22 mouse cellular contexts compared by ENCODE assay signal in genomic region chr11:22494941-22495340, GRCm38 (mm10). TPM values are rescaled to one million over a fixed set of nuclear protein-coding genes. Genes with fewer than 3 reads are reported as not detected.
A peak's percentile ranks its signal among the peaks of the same experiment; 100 is the strongest.
DNase-seq lines count a peak whose midpoint lies in the region; ATAC-seq and TF ChIP-seq lines count a peak whose summit lies in the region.
"Had no signal": no experiment of that assay in that cellular context is flagged by ENCODE, and none has a peak within 500 bp of the region (broad histone marks: within the 10 kb centered on the region; RNA-seq: fewer than 3 reads in every experiment).

No protein-coding gene starts in this region.

- peak; percentile 30 for DNase-seq in heart, adult 11 months
- DNase-seq in heart, adult 9 months (ENCODE audit: low spot score in 2 of 2) = no peak
- DNase-seq in liver, adult 2 months (ENCODE audit: extremely low read depth, low read depth, low spot score) = peak; percentile 96
- no peak for DNase-seq in liver
- peak; percentile 12 for DNase-seq in midbrain, embryonic 11.5 days (ENCODE audit: low spot score, missing footprints)
- DNase-seq in midbrain, postnatal 0 days (ENCODE audit: low spot score) = no peak
- DNase-seq: adrenal gland, adult 2 months; adrenal gland, adult 8-10 months; adrenal gland, postnatal 10 days; adrenal gland, postnatal 14 days; adrenal gland, postnatal 25 days; adrenal gland, postnatal 36 days; B cell, adult 2 months; cerebellum, adult 11 months; cerebellum, adult 11-12 months; cerebellum, adult 18-20 months had no signal

- no peaks in the 10 kb centered on the region for H3K9me3 ChIP-seq in midbrain, embryonic 11.5 days (ENCODE audit: control insufficient read depth, low read length)
- H3K9me3 ChIP-seq in midbrain, postnatal 0 days (ENCODE audit: low read length) = no peaks in the 10 kb centered on the region
- H3K9me3 ChIP-seq: G1E had no signal

- no peak overlapping the region for H3K9ac ChIP-seq in liver, adult 2 months (ENCODE audit: low read depth, low read length)
- no peak overlapping the region for H3K9ac ChIP-seq in midbrain, embryonic 11.5 days (ENCODE audit: low read length)
- no peak overlapping the region for H3K9ac ChIP-seq in midbrain, postnatal 0 days (replicated peaks; ENCODE audit: low read length, poor library complexity, severe bottlenecking)

- no peak overlapping the region for H3K4me2 ChIP-seq in midbrain, embryonic 11.5 days
- no peak overlapping the region for H3K4me2 ChIP-seq in midbrain, postnatal 0 days (ENCODE audit: low read depth, low read length, poor library complexity, severe bottlenecking)

- H3K4me1 ChIP-seq in liver, adult 2 months (ENCODE audit: control insufficient read depth, insufficient read depth, low read length) = peaks cover 8% of the 10 kb centered on the region; the same call in 1 of the 2 replicates
- H3K4me1 ChIP-seq in midbrain, embryonic 11.5 days (ENCODE audit: control insufficient read depth, insufficient read depth, low read length) = no peaks in the 10 kb centered on the region
- no peaks in the 10 kb centered on the region for H3K4me1 ChIP-seq in midbrain, postnatal 0 days (ENCODE audit: insufficient read depth, low read length)

- no peak for TF ChIP-seq POLR2A in liver, adult 2 months (IDR thresholded peaks at IDR 0.05; ENCODE audit: extremely low read depth, insufficient read depth, low read length)

- no peaks in the 10 kb centered on the region for H3K27me3 ChIP-seq in liver, adult 2 months (ENCODE audit: control insufficient read depth, insufficient read depth, low read length)
- H3K27me3 ChIP-seq in midbrain, embryonic 11.5 days (ENCODE audit: control insufficient read depth, insufficient read depth, low read length) = no peaks in the 10 kb centered on the region
- H3K27me3 ChIP-seq in midbrain, postnatal 0 days (ENCODE audit: insufficient read depth, low read length) = no peaks in the 10 kb centered on the region
- H3K27me3 ChIP-seq: CH12.LX, Patski had no signal

- no peaks in the 10 kb centered on the region for H3K36me3 ChIP-seq in liver, adult 2 months (ENCODE audit: control insufficient read depth, insufficient read depth, low read length)
- H3K36me3 ChIP-seq in midbrain, embryonic 11.5 days (ENCODE audit: control insufficient read depth, insufficient read depth, low read length) = no peaks in the 10 kb centered on the region
- no peaks in the 10 kb centered on the region for H3K36me3 ChIP-seq in midbrain, postnatal 0 days (ENCODE audit: insufficient read depth, low read length)
- H3K36me3 ChIP-seq: G1E had no signal

- H3K4me3 ChIP-seq in liver, adult 2 months (ENCODE audit: insufficient read depth, low read depth, low read length) = no peak overlapping the region
- H3K4me3 ChIP-seq in midbrain, embryonic 11.5 days (ENCODE audit: low read depth, low read length) = no peak overlapping the region
- no peak overlapping the region for H3K4me3 ChIP-seq in midbrain, postnatal 0 days (ENCODE audit: low read depth, low read length)

- no peak for ATAC-seq in midbrain, embryonic 11.5 days (ENCODE audit: low FRiP score)
- no peak for ATAC-seq in midbrain, postnatal 0 days (ENCODE audit: low FRiP score)
- ATAC-seq: activated CD4-positive, CD25-positive, alpha-beta regulatory T cell, adult 4 months; CD4-positive, CD25-positive, alpha-beta regulatory T cell, adult 4 months; Patski had no signal

- no peaks in the 10 kb centered on the region for H3K79me2 ChIP-seq in liver, adult 2 months (ENCODE audit: control insufficient read depth, insufficient read depth, low read length)

- no peak for TF ChIP-seq CTCF in liver, adult 2 months (IDR thresholded peaks at IDR 0.05; ENCODE audit: low read depth, low read length)
- no peak for TF ChIP-seq CTCF in midbrain, postnatal 0 days (IDR thresholded peaks at IDR 0.05)

- H3K27ac ChIP-seq in liver, adult 2 months (replicated peaks; ENCODE audit: insufficient read depth, low read depth, low read length) = peak overlapping the region; percentile 46; the same call in 1 of the 2 replicates
- no peak overlapping the region for H3K27ac ChIP-seq in midbrain, embryonic 11.5 days (ENCODE audit: low read depth, low read length)
- no peak overlapping the region for H3K27ac ChIP-seq in midbrain, postnatal 0 days (ENCODE audit: low read depth, low read length)

RNA-seq across cellular contexts. Expression of gene Tmem17, which starts 16.9 kb away (rescaled TPM):
- total RNA-seq in liver, adult 2 months (2014; rRNA removed) = 0.94 and 1.0 TPM in 2 replicates
- polyA plus RNA-seq in liver, adult 2 months (2012; rRNA removed) = 0.55 and 0.82 TPM in 2 replicates
- 15.8 and 16.7 TPM in 2 replicates for polyA plus RNA-seq in midbrain, embryonic 11.5 days (2014; fragmentation: Nextera tagmentation; extraction: Ambion mirVana)
- total RNA-seq in midbrain, postnatal 0 days (2014; rRNA removed) = 18.0 and 28.0 TPM in 2 replicates
- 24.7 and 26.0 TPM in 2 replicates for polyA plus RNA-seq in midbrain, postnatal 0 days (2015; fragmentation: Nextera tagmentation; extraction: Ambion mirVana)
- total RNA-seq: G1E, MEL had no signal
- polyA plus RNA-seq: G1E had no signal

Comparison
In these comparisons a context has a peak if more than half of its experiments do, and no peak if none do; other contexts are left out.
1. DNase-seq: peak in heart, adult 11 months (single experiment), liver, adult 2 months (single experiment) and midbrain, embryonic 11.5 days (single experiment); none in heart, adult 9 months (0 of 2), liver (single experiment) and midbrain, postnatal 0 days (single experiment).